Mouse (Mus musculus) cerebellum, adult 11 months (tissue): ENCODE measurements around the gene Aqp5.
A peak's percentile ranks its signal among the peaks of the same experiment; 100 is the strongest.

ENCODE experiments used
- DNase-seq: peaks from one replicate; pipeline ENCODE4 v3.0.0; 2022

The Aqp5 gene

DNA sequence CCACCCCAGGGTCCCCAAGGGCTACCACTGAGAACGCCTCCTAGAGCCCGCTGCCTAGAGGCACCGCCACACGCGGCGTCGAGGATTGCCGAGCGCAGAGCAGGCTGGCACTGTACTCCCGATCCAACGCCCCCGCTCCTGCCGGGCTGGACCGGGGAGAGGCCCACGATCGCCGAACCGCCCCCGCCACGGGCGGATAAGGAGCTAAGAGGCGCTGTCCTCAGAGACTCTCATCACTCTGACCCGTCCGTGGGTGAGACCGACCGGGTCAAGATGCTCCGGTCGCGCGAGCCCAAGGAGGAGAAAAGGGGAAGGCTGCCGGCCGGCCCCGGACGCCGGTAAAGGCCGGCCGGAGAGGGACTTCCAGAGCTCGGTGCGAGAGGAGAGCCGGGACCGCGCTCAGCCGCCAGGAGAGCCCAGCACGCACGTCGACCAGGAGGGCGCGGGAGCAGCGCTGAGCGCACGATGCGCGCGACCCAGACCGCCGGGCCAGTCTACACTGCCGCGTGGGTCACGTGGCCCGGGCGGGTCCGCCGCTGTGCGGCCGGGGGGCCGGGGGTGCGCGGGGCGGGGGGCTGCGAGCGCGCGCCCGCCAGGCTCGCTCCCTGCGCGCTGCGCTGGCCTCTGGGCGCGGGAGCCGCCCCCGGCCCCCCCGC, at the start of gene Aqp5:
Gene Aqp5 (plus strand): TSS at position 354 of the 656 bp plus-strand sequence.
- no peak for DNase-seq

DNA sequence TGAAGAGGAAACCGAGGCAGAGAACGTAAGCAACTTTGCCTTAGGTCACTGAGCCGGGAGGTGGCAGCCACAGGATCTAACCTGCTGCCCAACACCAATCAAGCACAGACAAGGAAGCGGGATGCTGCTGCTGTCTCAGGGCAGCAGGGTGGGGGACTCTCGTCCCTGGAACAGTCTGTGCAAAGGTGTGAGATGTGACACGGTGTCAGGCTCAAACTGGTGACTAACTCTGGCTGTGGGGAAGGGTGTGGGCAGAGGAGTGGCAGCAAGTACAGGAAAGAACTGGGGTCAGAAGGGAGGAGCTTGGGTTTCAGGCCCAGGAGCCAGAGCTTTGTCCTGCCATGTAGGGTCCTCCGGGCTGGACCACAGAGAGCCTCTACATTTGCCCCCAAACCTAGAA, 46.5 kb upstream of the Aqp5 start:
- no peak for DNase-seq

DNA sequence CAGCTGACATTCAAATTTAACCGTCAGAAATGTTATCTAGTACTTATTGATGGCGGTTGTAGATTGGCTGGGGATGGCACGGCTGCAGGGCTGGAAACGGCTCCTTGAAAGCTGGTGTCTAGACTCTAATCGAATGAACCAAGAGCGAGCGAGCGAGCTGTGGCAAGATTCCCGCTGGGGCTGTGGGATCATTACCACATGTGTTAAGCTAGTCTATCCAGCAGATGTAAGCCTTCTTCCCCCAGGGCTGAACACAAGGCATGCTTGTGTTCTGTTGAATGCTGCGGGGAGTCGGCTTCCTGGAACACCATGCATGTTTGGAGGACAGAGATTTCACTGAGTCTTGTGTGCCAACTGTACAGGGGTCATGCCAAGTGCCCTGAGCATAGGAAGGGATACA, 44.0 kb upstream of the Aqp5 start:
- DNase-seq, result no peak

DNA sequence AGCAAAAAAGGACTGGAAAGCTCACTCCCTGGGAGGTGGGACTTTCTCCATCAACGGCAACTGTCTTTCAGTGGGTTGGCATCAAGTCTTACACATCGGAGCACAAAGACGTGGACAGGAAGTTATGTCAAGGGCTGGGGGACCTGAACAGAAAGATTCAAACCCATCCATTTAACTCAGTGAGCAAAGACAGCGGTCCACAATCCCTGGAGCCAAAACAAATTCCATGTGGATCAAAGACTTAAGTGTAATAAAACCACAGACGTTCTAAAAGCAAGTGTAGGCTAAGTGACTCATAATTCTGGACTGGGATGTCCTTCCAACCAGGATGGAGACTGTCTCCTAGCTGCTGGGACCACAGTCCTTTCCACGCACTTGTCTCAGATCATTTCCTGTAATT, 42.9 kb upstream of the Aqp5 start:
- DNase-seq, result no peak

DNA sequence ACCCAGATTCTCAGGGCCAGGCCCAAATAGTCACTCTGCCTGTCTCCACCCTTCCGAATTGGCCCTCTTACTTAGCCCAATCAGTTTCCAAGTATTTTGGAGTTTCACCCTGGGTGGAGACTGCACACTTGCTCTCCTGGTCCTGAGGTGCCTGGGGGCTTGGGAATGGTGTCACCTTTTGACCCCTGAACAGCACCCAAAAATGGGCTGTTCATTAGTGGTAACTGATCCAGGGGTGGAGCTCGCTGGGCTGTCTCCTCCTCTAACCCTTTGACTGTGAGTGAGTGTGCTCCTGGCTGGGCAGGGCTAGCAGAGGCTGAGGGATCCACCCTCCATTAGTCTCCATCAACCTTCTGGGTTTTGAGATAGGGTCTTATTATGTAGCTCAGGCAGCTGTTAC, 40.7 kb upstream of the Aqp5 start:
- no peak for DNase-seq

DNA sequence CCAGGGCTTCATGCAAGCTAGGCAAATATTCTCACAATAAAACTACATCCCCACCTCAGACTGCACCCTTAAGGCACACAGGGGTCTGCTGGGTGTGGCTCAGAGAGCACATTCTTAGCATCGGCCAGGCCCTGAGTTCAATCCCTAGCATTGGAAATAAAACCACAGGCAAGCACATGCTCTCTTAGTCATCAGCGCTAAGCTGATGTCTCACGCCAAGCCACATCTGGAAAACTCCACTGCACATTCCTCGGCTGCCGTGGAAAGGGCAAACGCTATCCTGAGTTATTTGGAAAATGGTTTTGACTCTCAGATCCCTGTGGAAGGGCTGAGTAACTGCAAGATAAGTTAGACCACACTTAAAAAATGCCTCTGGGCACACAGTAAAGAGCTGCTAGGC, 36.8 kb upstream of the Aqp5 start:
- no peak for DNase-seq

DNA sequence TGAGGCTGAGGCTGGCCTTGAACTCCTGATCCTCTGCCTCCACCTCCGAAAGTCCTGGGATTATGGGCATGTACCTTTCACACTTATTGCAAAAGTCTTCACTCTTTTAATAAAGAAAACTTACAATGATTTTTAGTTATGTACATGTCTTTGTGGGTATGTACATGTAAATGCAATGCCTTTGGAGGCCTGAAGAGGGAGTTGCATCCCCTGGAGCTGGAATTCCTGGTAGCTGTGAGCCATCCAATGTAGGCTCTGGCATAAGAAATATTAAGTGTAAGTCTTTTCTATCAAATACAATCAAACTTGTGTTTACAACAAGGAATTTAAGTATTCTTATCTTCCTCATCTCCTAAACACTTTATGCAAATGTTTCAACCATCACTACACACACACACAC, 31.6 kb upstream of the Aqp5 start:
- DNase-seq, result no peak

DNA sequence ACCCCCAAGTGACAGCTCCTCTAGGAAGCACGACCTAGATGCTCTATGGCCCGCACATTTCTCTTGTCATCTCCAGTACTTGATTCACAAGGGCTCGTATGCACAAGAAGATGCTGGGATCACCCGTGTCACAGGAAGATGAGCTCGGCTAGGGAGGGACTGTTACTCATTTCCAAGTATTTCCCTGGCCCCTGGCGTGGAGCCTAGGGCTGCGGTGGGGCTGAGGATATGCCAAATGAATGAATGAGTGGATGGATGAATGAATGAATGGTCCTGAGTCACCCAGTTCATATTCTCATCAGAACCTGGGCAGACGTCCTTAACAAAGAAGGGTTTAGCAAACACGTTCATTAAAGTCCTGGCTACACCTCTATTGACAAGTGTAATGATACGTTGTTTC, 30.3 kb upstream of the Aqp5 start:
- no peak for DNase-seq

DNA sequence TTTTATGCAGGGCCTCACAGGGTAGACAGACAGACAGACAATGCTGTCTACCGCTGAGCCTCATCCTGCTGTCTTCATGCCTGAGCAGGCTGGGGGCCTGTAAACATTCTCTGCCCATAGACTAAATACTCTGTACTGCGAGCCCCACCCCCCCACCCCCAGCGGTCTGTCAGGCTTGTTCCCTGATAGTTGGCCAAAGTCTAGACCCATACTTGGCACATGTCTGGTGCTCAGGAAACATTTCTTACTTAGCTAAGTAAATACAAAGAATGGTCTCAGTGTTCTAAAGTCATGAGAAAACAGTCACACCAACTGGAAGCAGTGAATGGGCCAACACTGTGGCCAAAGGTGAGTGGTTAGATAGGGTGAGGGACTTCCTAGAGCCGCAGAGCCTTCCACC, 23.2 kb upstream of the Aqp5 start:
- no peak for DNase-seq

DNA sequence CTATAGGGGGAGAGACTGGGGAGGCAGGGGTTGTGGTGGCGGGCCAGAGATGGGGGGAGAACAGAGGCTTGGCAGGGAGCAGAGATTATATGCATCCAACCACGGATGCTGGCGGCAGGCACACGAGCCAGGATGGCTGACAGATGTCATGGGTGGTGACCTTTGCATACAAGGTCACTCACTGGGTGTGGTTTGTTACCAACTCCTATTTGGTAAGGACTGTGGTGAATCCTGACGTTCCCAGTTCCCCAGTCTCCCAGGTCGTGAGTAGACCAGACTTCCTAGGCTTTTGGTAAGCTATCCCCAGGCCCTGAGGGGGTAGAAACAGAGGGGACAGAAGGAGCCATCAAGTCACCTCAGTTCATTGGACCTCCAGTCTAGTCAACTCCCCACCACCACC, 21.9 kb upstream of the Aqp5 start:
- DNase-seq, result no peak

DNA sequence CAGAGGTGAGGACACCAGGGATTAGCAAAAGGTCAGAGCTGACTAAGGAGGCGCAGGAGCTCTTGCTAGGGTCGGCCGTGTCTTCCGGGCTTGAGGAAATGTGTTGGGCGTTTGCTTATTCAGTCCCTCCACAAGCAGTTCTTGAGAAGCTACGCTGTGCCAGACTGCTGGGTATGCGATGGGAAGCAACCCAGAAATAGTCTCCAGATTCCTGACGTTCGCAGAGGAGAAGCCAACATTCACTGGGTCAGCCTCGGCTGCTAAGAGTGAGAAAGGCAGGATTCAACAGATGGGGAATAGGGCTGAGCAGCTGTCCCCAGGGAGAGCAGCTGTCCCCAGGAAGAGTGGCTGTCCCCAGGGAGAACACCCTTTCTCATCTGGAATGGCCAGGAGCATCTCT, 21.5 kb upstream of the Aqp5 start:
- DNase-seq, result no peak

DNA sequence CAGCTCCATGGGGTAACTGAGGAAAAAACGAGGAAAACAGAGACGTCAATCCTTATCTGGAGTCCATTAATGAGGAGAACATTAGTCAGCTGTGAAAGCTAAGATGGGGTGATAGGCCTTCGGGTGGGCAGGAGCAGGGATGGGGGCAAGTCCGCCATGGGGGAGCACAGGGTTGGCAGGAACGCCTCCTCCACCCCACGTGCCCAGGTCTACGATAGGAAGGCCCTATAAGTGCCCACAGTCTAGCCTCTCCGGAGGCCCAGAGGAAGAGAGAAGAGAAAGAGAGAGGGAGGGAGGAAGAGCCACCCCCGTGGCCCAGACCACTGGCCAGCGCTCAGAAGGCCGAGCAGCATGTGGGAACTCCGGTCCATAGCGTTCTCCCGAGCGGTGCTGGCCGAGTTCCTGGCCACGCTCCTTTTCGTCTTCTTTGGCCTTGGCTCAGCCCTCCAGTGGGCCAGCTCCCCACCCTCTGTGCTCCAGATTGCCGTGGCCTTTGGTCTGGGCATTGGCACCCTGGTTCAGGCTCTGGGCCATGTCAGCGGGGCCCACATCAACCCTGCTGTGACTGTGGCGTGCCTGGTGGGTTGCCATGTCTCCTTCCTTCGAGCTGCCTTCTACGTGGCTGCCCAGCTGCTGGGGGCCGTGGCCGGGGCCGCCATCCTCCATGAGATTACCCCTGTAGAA, 11.6 kb upstream of the Aqp5 start, which contains the start of gene Aqp2:
Gene Aqp2 (plus strand): TSS at position 254 of the 684 bp plus-strand sequence.
- DNase-seq, result no peak

DNA sequence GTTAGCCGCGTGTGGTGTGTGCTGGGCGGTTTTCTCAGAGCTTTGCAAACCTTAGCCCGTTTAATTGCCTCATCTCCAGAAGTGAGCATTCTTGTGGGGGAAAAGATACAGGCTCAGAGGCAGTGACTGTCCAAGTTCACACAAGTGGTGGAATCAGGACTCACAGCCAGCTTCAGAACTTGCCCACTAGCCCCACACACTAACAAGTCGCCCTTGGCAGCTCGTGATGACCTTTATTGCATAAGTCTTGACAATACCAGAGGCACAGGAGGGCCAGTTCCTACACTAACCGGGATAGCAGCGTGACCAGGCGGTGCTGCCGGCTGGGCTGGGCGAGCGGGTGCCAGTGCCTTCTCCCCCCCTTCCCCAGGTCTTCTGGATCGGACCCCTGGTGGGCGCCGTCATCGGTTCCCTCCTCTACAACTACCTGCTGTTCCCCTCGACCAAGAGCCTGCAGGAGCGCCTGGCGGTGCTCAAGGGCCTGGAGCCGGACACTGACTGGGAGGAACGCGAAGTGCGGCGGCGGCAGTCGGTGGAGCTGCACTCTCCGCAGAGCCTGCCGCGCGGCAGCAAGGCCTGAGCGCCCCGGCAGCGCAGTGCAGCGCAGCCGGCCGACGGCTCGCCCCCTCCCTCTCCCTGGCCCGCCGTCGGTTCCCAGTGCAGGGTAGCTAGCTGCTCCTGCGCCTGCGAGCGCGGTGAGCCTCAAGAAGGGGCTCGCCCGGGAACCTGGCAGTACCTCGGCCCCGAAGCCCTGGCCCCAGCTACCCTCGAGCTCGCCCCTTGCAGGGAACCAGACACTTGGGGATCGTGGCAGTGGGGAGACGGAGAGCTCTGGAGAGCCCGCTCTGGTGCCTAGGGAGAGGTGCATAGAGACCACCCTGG, 6.9 kb upstream of the Aqp5 start:
- DNase-seq, result peak; percentile 37

DNA sequence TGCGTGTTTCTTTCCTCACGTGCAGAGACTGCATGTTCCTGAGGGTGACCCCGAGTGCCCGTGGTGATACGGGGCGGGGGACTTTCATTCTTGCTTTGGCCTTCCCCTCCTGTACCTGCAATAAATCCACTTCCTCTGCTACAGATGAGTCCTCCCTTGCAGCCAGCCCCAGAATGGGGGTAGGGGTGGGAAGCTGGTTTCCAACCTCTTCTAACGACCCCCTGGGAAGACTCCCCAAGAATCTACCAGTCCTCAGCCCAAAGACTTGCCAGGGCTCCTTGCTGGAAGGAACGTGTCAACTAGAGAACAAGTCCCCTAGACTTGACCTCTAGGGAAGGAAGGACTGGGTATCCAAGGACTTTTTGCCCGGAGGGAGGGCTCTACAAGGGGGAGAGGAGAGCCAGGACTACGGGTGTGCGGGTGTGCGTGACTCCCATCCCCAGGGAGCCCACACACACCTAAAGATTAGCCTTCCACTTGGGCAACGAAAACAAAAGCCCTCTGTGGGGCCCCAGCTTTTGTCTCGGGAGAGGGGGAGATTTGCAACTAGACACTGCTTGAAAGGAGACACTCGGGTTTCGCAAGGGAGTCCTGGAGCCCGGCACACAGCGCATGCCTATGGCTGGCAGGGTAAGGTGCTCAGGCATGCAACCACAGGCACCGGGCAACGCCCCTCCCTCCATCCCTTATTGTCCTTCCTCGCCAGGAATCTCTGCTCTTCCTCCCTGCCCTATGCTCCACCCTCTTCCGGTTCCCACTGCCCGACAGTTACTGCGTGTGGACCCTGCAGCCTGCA, 6.0 kb upstream of the Aqp5 start:
- no peak for DNase-seq

DNA sequence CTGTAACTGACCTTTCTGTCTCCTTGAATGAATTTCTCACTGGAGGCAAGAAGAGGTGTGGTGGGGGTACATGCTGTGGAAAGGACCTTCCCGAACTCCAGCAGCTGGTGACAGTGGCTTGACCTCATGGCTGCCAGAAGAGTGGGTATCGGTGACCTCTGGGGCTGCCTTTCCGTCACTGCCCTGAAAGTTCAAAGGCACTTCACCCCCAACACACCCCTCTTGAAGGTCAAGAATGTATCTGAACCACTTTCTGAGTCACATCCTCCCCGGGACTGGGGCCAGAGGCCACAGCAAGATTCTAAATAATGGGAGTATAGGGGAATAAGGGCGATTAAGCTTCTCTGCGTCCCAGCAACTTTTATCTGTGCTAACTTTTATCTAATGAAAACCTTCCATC, 4.8 kb upstream of the Aqp5 start:
- no peak for DNase-seq

DNA sequence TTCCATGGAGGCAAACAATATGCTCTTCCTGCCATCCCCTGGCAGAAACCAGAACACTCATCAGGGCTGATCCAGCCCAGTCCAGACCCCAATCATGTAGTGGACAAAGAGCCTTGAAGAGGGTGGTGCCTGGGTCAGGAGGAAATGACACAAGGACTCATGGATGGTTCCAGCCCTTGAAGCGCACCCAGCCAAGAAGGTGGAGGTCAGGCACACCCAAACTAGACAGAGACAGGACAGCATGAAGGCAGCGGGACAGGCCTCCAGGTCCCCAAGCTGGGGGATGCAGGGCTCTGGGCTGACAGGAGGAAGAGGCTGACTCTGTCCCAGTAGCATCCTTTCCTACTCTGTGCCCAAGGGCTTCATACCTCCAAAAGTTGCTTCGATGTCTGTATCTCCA, 4.1 kb upstream of the Aqp5 start:
- DNase-seq, result no peak

DNA sequence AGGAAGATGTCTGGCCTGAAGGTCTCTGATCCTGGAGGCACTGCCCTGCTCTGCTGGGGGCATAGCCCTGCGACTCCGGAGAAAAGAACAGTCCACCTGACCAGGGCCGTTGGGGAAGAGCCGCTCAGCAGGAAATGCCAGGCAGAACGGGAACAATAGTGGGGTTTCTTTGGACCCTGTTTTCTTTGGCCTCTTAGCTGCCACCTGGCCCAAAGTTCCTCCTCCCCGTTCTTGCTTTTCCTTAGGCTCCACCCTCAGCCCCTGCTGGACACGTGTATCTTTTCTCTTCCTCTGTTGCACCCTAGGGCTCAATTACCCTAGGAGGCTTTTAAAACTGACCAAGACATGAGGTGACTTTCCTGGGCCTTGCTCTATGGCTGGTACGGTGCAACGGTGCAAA, 1.3 kb upstream of the Aqp5 start:
- DNase-seq, result no peak

DNA sequence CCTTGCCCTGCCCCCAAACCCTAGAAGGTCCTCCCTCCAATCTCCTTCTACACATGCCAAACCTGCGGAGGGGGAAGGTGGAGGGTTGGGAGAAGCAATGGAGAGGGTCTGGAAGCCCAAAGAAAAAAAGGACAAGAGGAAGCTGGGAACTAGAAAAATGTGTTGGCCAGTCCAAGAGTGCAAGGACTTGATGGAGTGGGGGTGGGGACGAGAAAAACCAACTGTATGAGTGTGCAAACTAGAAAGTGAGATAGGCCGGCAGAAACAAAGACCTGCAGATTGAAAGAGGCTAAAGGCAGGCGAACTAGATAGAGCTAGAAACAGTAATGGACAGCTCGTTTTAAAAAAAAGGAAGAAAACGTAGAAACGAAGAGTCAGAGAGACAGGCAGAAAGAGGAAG, 878 bp upstream of the Aqp5 start:
- DNase-seq, result no peak

DNA sequence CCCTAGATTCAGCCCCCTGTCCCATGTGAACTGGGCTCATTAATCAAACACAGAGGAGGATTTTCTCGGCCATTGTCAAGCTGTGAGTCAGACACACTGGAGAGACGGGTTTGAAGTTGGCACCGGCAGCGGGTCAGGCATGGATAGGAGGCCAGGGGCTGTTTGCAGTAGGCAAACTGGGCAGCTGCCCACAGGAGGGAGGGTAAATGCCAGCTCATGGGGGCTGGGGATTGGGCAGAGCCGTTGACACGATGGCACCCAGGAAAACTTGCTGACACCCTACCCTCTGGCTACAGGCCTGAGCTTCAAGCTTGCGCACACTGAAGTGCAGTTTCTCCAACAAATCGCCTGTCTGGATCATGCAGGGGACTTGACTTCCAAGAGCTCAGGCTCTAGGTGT, 1.6 kb downstream of the Aqp5 start:
- DNase-seq, result no peak

DNA sequence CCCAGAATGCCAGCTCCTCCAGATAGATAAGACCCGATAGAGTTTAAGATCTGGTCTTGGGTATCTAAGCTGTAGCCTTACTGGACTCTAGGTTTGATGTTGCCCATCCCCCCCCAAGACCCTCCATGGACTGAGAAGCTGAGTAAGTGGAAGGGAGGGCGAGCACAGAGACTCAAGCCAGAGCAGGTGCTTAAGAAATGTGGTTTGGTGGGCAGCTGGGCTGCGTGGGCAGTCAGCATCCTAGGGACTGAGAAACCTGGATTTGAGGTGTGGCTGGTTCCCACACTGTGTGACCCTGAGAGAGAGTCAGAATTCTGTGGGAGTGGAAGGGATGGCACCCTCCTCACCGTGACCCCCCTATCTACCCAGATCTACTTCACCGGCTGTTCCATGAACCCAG, 2.3 kb downstream of the Aqp5 start:
- DNase-seq, result no peak

DNA sequence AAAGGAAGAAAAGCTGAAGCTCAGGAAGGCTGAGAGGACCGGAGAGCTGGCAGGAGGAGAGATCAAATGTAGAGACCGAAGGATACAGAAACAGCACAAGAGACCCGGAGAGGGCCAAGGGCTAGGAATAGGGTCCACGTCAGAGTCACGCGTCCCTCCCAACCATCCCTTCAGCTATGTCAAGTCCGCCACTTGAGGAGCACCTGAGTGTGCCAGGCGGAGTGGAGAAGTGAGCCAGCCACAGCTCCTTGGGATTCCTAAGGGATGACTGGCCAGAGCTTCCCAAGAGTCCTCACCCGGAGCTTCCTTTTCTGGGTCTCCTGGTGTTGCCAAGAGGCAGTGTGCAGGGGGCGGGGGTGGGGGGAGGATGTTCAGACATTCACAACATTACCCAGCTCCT, 4.4 kb downstream of the Aqp5 start:
- no peak for DNase-seq

DNA sequence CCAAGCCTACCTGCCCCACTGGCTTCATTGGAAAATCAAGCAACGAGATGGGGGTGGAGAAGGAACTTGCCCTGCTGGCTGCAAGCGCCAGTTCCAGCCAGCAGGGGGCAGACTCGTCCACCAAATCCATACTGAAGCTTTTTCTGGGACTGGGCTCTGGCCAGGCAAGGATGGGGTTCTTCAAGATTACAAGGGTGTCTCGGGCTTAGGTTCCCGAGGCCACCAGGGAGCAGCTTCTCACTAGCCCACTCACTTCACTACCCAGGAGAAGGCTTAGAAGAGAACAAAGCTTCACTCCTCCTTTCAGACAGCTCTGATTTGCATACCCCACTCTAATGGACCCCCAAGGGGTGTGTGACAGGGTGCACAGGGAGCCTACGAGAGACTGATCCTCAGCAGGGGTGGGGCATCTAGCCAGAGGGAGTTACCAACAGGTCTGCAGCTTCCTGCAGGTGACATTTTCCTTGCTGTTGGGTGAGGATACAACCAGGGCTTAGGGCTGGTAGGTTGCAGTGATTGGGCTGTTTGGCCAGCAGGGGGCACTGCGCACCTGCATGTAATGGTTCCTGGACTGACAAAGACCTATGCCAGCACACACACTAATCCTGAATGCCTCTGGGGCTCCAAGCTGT, 5.6 kb downstream of the Aqp5 start:
- DNase-seq, result peak; percentile 94

DNA sequence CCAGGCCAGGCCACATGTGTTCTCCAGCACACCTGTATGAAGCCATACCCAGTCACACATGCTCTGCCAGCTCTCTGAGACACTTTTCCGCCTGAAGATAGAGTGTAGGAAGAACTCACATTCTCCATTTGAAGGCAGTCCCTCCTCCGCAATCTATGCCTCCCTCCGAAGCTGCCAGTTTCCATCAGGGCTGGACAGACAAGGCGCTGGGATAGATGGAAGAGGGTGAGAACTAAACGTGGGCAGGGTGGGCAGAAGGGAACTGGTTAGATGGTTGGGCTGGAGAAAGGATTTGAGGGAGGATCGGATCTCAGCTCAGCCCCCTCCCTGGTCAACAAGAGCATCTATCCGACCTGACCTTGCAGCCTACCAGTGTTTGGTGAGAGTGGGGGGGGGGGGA, 6.3 kb downstream of the Aqp5 start:
- DNase-seq, result no peak
